8 mouse cellular contexts compared by ENCODE assay signal in the genomic region with DNA sequence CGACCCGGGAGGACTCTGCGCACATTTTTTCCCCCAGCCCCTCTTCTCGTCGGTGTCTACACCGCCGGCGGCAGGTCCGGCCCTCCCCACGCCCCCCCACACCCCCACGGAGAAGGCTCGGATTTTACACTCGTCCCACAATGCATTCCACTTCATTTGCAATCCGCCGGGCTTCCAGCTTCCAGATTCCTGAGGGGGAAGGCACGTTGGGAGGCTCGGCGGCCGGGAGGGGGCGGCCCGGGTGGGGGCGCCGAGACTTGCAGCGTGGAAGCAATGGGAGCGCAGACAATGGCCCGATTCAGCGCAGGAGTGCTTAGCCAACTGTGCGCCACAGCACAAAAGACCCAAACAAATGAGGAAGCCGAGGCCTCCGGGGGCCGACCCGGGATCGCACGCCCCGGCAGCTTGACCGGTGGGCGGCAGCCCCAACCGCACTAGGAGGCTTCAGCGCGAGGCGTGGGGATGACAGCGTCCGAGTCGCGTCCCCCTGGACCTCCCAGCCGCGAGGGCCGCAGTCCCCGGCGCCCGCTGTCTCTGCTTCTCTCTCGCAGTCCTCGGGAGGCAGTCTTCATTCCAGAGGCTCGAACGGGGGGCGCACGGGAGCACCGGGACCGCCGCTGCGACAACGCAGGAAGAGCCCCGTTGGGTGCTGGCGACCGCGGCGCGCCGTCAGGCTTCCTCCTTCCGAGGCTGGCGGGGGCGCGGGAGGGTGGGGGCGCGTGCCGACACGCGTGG.
A peak's percentile ranks its signal among the peaks of the same experiment; 100 is the strongest.
DNase-seq lines count a peak whose midpoint lies in the region; ATAC-seq and TF ChIP-seq lines count a peak whose summit lies in the region.

No protein-coding gene starts in this region.

- no peaks in the 10 kb centered on the region for H3K9me3 ChIP-seq in heart, embryonic 16.5 days (replicated peaks; ENCODE audit: control insufficient read depth, low read length)
- H3K9me3 ChIP-seq in lung, embryonic 14.5 days (ENCODE audit: low read depth, low read length) = no peaks in the 10 kb centered on the region

- peak overlapping the region; percentile 52 for H3K4me3 ChIP-seq in embryonic fibroblast, embryonic 13.5 days (ENCODE audit: insufficient read depth, low read length)
- H3K4me3 ChIP-seq in heart, embryonic 16.5 days (ENCODE audit: low read length) = peak overlapping the region; percentile 86
- H3K4me3 ChIP-seq in lung, embryonic 14.5 days (ENCODE audit: low read depth, low read length) = peak overlapping the region; percentile 69

- peak overlapping the region; percentile 83 for H3K4me2 ChIP-seq in heart, embryonic 16.5 days (ENCODE audit: low read depth, low read length)
- peak overlapping the region; percentile 97 for H3K4me2 ChIP-seq in lung, embryonic 14.5 days

- ATAC-seq in heart, embryonic 16.5 days (replicated peaks; ENCODE audit: extremely low read depth, insufficient read depth, low FRiP score) = peak; percentile 57
- peak; percentile 54 for ATAC-seq in lung, embryonic 14.5 days (ENCODE audit: insufficient read depth)

- H3K9ac ChIP-seq in heart, embryonic 16.5 days (ENCODE audit: low read length) = peak overlapping the region; percentile 90
- H3K9ac ChIP-seq in lung, embryonic 14.5 days = peak overlapping the region; percentile 80

- H3K36me3 ChIP-seq in heart, embryonic 16.5 days (ENCODE audit: control insufficient read depth, insufficient read depth) = no peaks in the 10 kb centered on the region
- H3K36me3 ChIP-seq in lung, embryonic 14.5 days (ENCODE audit: insufficient read depth) = no peaks in the 10 kb centered on the region

- peaks cover 9% of the 10 kb centered on the region; the same call in 1 of the 2 replicates for H3K4me1 ChIP-seq in embryonic fibroblast, embryonic 13.5 days (ENCODE audit: control insufficient read depth, insufficient read depth, low read length)
- H3K4me1 ChIP-seq in heart, embryonic 16.5 days (ENCODE audit: control insufficient read depth, insufficient read depth, low read length) = peaks cover 8% of the 10 kb centered on the region; the same call in 1 of the 2 replicates
- 0 out of 2 replicates have a peak, but pooled peaks cover 4% of the 10 kb centered on the region for H3K4me1 ChIP-seq in lung, embryonic 14.5 days (ENCODE audit: insufficient read depth)

- peak; percentile 65 for DNase-seq in MN1 (ENCODE audit: low spot score)
- DNase-seq in brain, adult 2 months (ENCODE audit: low read depth, low spot score) = peak; percentile 90
- peak; percentile 78 for DNase-seq in layer of hippocampus, adult 9-11 months
- DNase-seq in lung, embryonic 14.5 days = peak; percentile 73
- DNase-seq in retina, postnatal 1 day = peak; percentile 89
- DNase-seq in B cell, adult 2 months = no peak

- no peak for TF ChIP-seq POLR2A in embryonic fibroblast, embryonic 13.5 days (IDR thresholded peaks at IDR 0.05; ENCODE audit: low read depth, low read length)

- no peaks in the 10 kb centered on the region; the same call in 1 of the 2 replicates for H3K27me3 ChIP-seq in heart, embryonic 16.5 days (ENCODE audit: control insufficient read depth, insufficient read depth, low read length)
- 0 out of 2 replicates have a peak, but pooled peaks cover 3% of the 10 kb centered on the region for H3K27me3 ChIP-seq in lung, embryonic 14.5 days (ENCODE audit: insufficient read depth, low read length)

- TF ChIP-seq CTCF in embryonic fibroblast, embryonic 13.5 days (IDR thresholded peaks at IDR 0.05; ENCODE audit: borderline replicate concordance, insufficient read depth, low read length) = no peak
- TF ChIP-seq CTCF in lung, embryonic 14.5 days (IDR thresholded peaks at IDR 0.05; ENCODE audit: low read depth) = no peak

- 0 out of 2 replicates have a peak overlapping the region, but pooled peaks have one; percentile 2 for H3K27ac ChIP-seq in embryonic fibroblast, embryonic 13.5 days (ENCODE audit: insufficient read depth, low read length)
- peak overlapping the region; percentile 82 for H3K27ac ChIP-seq in heart, embryonic 16.5 days (ENCODE audit: low read length)
- peak overlapping the region; percentile 72 for H3K27ac ChIP-seq in lung, embryonic 14.5 days (ENCODE audit: low read depth)

- under 1% methylated on average over 69 of the region's 78 CpGs for WGBS in heart, embryonic 16.5 days
- under 1% methylated on average over 70 of the region's 78 CpGs for WGBS in lung, embryonic 14.5 days

Comparison
In these comparisons a context has a peak if more than half of its experiments do, and no peak if none do; other contexts are left out.
1. DNase-seq: peak in MN1 (single experiment), brain, adult 2 months (single experiment), layer of hippocampus, adult 9-11 months (single experiment), lung, embryonic 14.5 days (single experiment) and retina, postnatal 1 day (single experiment); none in B cell, adult 2 months (0 of 2).
2. H3K27ac ChIP-seq: peak in every context shown above with its lines; median percentile 82 in heart, embryonic 16.5 days; 72 in lung, embryonic 14.5 days; 2 in embryonic fibroblast, embryonic 13.5 days.
3. Peak in every context shown above with its lines, with median percentiles within 50 percentile points of each other: H3K4me3 ChIP-seq.